Mouse (Mus musculus): Measurements from ENCODE around the gene Pik3r6. TPM values are rescaled to one million over a fixed set of nuclear protein-coding genes. Genes with fewer than 3 reads are reported as not detected.

The Pik3r6 gene
- polyA plus RNA-seq, 1 experiment from 2014 or later, result 1.7 TPM

DNA sequence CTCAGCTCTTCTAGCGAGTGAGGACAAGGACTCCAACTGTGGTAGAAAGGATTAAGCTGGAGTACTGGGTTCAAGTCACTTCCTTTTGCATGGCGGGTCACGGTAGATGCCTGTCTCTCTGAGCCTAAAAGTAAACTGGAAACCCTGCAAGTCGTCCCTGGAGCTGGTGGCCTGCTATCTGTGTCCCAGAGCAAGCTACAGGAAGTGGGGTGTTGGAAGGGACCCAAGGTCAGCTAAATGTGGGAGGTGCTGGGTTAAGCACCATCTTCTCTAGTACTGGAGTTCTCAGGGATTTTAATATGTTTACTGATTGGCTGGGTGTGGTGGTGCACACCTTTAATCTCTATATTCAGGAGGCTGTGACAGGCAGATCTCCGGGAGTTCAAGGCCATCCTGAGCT is 30.0 kb downstream of the Pik3r6 start:
- peaks cover 21% of the 10 kb centered on the region for H3K27me3 ChIP-seq
- WGBS, result 80% methylated on average over 5 of the region's 5 CpGs
- H3K4me1 ChIP-seq (replicated peaks), result 0 out of 2 replicates have a peak, but pooled peaks cover 3% of the 10 kb centered on the region
- no peak overlapping the region for H3K27ac ChIP-seq
- no peak overlapping the region for H3K9ac ChIP-seq (replicated peaks)
- no peaks in the 10 kb centered on the region for H3K9me3 ChIP-seq
- H3K36me3 ChIP-seq, result no peaks in the 10 kb centered on the region
- H3K4me3 ChIP-seq (replicated peaks), result no peak overlapping the region
- H3K4me2 ChIP-seq, result no peak overlapping the region
- no peak for ATAC-seq (ENCODE audit: insufficient number of reproducible peaks, insufficient read depth, low FRiP score, low TSS enrichment, low read depth)

GRCm38 (mm10) chr11:68533971-68534475 is 31.2 kb downstream of the Pik3r6 start:
- Histone ChIP-seq H3K27me3 (peaks cover 14% of the 10 kb centered on the region), H3K9ac (replicated peaks) (no peak overlapping the region), H3K27ac (no peak overlapping the region), H3K4me1 (replicated peaks) (0 out of 2 replicates have a peak, but pooled peaks cover 3% of the 10 kb centered on the region), H3K4me3 (replicated peaks) (no peak overlapping the region), H3K9me3 (no peaks in the 10 kb centered on the region), H3K36me3 (no peaks in the 10 kb centered on the region), H3K4me2 (no peak overlapping the region)
- ATAC-seq (ENCODE audit: insufficient number of reproducible peaks, insufficient read depth, low FRiP score, low TSS enrichment, low read depth), result no peak
- 88% methylated on average over 6 of the region's 6 CpGs for WGBS

- no peak overlapping the region for H3K27ac ChIP-seq
- no peak for ATAC-seq (ENCODE audit: insufficient number of reproducible peaks, insufficient read depth, low FRiP score, low TSS enrichment, low read depth)
- H3K4me3 ChIP-seq (replicated peaks), result no peak overlapping the region
- WGBS, result 75% methylated on average over 4 of the region's 4 CpGs
- no peak overlapping the region for H3K4me2 ChIP-seq
- H3K9me3 ChIP-seq, result no peaks in the 10 kb centered on the region
- H3K36me3 ChIP-seq, result no peaks in the 10 kb centered on the region
- peaks cover 2% of the 10 kb centered on the region; the same call in 1 of the 2 replicates for H3K27me3 ChIP-seq
- H3K4me1 ChIP-seq (replicated peaks), result 0 out of 2 replicates have a peak, but pooled peaks cover 3% of the 10 kb centered on the region
- H3K9ac ChIP-seq (replicated peaks), result no peak overlapping the region
Measured at GRCm38 (mm10) chr11:68536026-68536425, 33.2 kb downstream of the Pik3r6 start.

- Histone ChIP-seq H3K9ac (replicated peaks) (no peak overlapping the region), H3K4me2 (no peak overlapping the region), H3K9me3 (no peaks in the 10 kb centered on the region), H3K27me3 (peaks cover 2% of the 10 kb centered on the region; the same call in 1 of the 2 replicates), H3K27ac (no peak overlapping the region), H3K4me3 (replicated peaks) (no peak overlapping the region), H3K36me3 (no peaks in the 10 kb centered on the region), H3K4me1 (replicated peaks) (0 out of 2 replicates have a peak, but pooled peaks cover 1% of the 10 kb centered on the region)
- no peak for ATAC-seq (ENCODE audit: insufficient number of reproducible peaks, insufficient read depth, low FRiP score, low TSS enrichment, low read depth)
- 43% methylated on average over 4 of the region's 4 CpGs for WGBS
Measured at GRCm38 (mm10) chr11:68536465-68536864, 33.6 kb downstream of the Pik3r6 start.

GRCm38 (mm10) chr11:68539621-68540020 is 36.8 kb downstream of the Pik3r6 start:
- Histone ChIP-seq H3K27ac (no peak overlapping the region), H3K36me3 (no peaks in the 10 kb centered on the region), H3K4me3 (replicated peaks) (no peak overlapping the region), H3K9me3 (no peaks in the 10 kb centered on the region), H3K4me2 (no peak overlapping the region), H3K9ac (replicated peaks) (no peak overlapping the region), H3K27me3 (0 out of 2 replicates have a peak, but pooled peaks cover 6% of the 10 kb centered on the region), H3K4me1 (replicated peaks) (no peaks in the 10 kb centered on the region)
- ATAC-seq (ENCODE audit: insufficient number of reproducible peaks, insufficient read depth, low FRiP score, low TSS enrichment, low read depth), result no peak
- WGBS, result 63% methylated on average over 5 of the region's 5 CpGs

- no peak for ATAC-seq (ENCODE audit: insufficient number of reproducible peaks, insufficient read depth, low FRiP score, low TSS enrichment, low read depth)
- H3K9me3 ChIP-seq, result no peaks in the 10 kb centered on the region
- H3K4me1 ChIP-seq (replicated peaks), result peaks cover 10% of the 10 kb centered on the region; the same call in 1 of the 2 replicates
- no peak overlapping the region for H3K27ac ChIP-seq
- 0 out of 2 replicates have a peak overlapping the region, but pooled peaks have one; percentile 4 for H3K4me2 ChIP-seq
- 4% methylated on average over 8 of the region's 8 CpGs for WGBS
- peaks cover 12% of the 10 kb centered on the region for H3K27me3 ChIP-seq
- no peak overlapping the region for H3K4me3 ChIP-seq (replicated peaks)
- H3K36me3 ChIP-seq, result no peaks in the 10 kb centered on the region
- no peak overlapping the region for H3K9ac ChIP-seq (replicated peaks)
Measured at GRCm38 (mm10) chr11:68544554-68544953, 41.7 kb downstream of the Pik3r6 start.

DNA sequence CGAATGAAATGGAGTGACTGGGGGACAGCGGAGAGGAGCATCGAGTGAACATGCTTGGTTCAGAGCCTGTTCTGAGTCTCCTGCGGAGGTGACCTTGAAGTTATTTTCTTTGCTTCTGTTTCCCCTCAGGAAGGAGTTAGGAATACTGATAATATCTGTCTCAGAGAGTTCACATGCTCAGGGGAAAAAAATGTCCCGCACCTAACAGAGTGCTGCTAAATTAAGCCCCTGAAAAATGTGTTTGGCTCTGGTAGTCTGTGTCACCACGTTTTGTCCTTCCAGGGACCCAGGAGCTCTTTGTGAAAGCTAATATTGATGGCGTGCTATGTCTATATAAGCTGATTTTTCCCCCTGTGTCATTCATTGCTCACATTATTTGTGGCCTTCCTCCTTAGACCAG is 42.4 kb downstream of the Pik3r6 start:
- no peak for ATAC-seq (ENCODE audit: insufficient number of reproducible peaks, insufficient read depth, low FRiP score, low TSS enrichment, low read depth)
- Histone ChIP-seq H3K4me2 (no peak overlapping the region), H3K4me1 (replicated peaks) (peaks cover 10% of the 10 kb centered on the region; the same call in 1 of the 2 replicates), H3K4me3 (replicated peaks) (no peak overlapping the region), H3K36me3 (no peaks in the 10 kb centered on the region), H3K9me3 (no peaks in the 10 kb centered on the region), H3K27ac (no peak overlapping the region), H3K9ac (replicated peaks) (no peak overlapping the region), H3K27me3 (peaks cover 12% of the 10 kb centered on the region)
- 62% methylated on average over 7 of the region's 7 CpGs for WGBS

DNA sequence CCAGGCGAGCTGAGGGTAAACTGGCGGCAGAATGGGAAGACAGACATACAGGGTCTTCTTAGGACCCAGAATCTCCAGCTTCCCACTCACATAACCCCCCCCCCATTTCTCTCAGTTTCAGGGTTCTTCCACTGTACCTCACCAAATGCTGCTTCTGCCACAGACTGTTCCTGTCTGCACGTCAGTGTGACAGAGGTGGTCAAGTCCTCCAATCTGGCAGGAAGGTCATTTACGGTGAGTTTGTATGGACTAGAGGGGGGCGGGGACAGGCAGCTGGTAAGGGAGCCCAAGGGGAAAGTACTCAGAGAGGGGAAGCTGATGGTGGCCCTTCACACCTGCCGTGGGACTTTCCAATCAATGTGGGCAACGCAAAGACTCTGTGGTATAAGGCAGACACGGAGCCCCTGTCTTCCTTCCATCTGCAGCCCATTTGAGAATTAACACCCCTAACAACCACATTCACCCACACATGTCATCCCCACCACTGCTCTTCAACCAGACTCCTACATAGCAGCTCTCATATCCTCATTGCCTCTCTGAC is 42.9 kb downstream of the Pik3r6 start:
- WGBS, result 68% methylated on average over 8 of the region's 8 CpGs
- H3K9me3 ChIP-seq, result no peaks in the 10 kb centered on the region
- H3K36me3 ChIP-seq, result no peaks in the 10 kb centered on the region
- H3K27ac ChIP-seq, result no peak overlapping the region
- no peak for ATAC-seq (ENCODE audit: insufficient number of reproducible peaks, insufficient read depth, low FRiP score, low TSS enrichment, low read depth)
- H3K4me3 ChIP-seq (replicated peaks), result no peak overlapping the region
- H3K27me3 ChIP-seq, result peaks cover 12% of the 10 kb centered on the region
- no peak overlapping the region for H3K9ac ChIP-seq (replicated peaks)
- H3K4me2 ChIP-seq, result no peak overlapping the region
- peaks cover 10% of the 10 kb centered on the region; the same call in 1 of the 2 replicates for H3K4me1 ChIP-seq (replicated peaks)

DNA sequence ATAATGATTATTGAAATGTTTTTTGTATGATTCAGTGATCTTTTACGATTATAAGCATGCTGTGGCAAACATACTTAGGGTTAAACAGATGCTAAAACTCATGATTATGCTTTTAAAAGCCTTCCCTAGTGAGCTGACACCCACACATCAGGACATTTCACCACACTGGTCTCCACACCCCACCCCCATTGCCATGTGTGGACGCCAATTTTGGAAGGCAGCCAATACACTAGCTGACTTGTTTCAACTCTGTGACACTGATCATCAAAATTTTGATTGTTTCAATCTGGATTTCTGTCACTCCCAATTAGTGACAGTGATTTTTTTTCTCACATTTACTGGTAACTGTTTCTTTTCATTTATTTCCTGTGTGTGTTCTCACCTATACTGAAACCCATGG is 44.7 kb downstream of the Pik3r6 start:
- H3K9me3 ChIP-seq, result no peaks in the 10 kb centered on the region
- no peak overlapping the region for H3K27ac ChIP-seq
- H3K4me1 ChIP-seq (replicated peaks), result peaks cover 10% of the 10 kb centered on the region; the same call in 1 of the 2 replicates
- H3K36me3 ChIP-seq, result no peaks in the 10 kb centered on the region
- H3K4me3 ChIP-seq (replicated peaks), result no peak overlapping the region
- 50% methylated on average over 2 of the region's 2 CpGs for WGBS
- no peak overlapping the region for H3K4me2 ChIP-seq
- H3K9ac ChIP-seq (replicated peaks), result no peak overlapping the region
- no peak for ATAC-seq (ENCODE audit: insufficient number of reproducible peaks, insufficient read depth, low FRiP score, low TSS enrichment, low read depth)
- peaks cover 12% of the 10 kb centered on the region for H3K27me3 ChIP-seq

DNA sequence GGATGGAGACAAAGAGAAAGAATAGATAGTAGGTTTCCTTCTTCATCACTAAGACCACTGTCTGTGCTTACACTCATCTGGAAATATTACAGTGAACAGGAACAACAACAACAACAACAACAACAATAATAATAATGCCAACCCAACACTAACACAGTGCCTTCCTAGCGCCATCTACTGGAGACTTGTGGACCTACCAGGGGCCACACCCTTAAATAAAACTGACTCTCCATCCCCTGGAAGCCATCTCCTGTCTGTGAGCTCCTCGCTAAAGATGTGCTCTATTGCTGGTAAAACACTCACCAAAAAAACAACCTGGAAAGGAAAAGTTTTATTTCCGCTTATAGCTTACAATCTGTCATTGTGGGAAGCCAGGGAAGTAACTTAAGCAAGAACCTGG is 46.8 kb downstream of the Pik3r6 start:
- Histone ChIP-seq H3K36me3 (no peaks in the 10 kb centered on the region), H3K9ac (replicated peaks) (no peak overlapping the region), H3K27ac (no peak overlapping the region), H3K9me3 (no peaks in the 10 kb centered on the region), H3K4me2 (no peak overlapping the region), H3K27me3 (peaks cover 8% of the 10 kb centered on the region), H3K4me1 (replicated peaks) (peaks cover 10% of the 10 kb centered on the region; the same call in 1 of the 2 replicates), H3K4me3 (replicated peaks) (no peak overlapping the region)
- ATAC-seq (ENCODE audit: insufficient number of reproducible peaks, insufficient read depth, low FRiP score, low TSS enrichment, low read depth), result no peak
- WGBS, result 50% methylated on average over 3 of the region's 3 CpGs

GRCm38 (mm10) chr11:68550358-68550757 is 47.5 kb downstream of the Pik3r6 start:
- Histone ChIP-seq H3K27me3 (peaks cover 14% of the 10 kb centered on the region), H3K27ac (no peak overlapping the region), H3K4me3 (replicated peaks) (no peak overlapping the region), H3K4me2 (no peak overlapping the region), H3K9me3 (no peaks in the 10 kb centered on the region), H3K36me3 (no peaks in the 10 kb centered on the region), H3K9ac (replicated peaks) (no peak overlapping the region), H3K4me1 (replicated peaks) (peaks cover 10% of the 10 kb centered on the region; the same call in 1 of the 2 replicates)
- WGBS, result 64% methylated on average over 4 of the region's 4 CpGs
- no peak for ATAC-seq (ENCODE audit: insufficient number of reproducible peaks, insufficient read depth, low FRiP score, low TSS enrichment, low read depth)

Data from limb, embryonic 12.5 days (tissue).